Mouse (Mus musculus) heart, embryonic 14.5 days (tissue): ENCODE measurements around the gene Lgals7. TPM values are rescaled to one million over a fixed set of nuclear protein-coding genes. Genes with fewer than 3 reads are reported as not detected.

ENCODE experiments used
- ATAC-seq: fragments of 200-750 bp; cut with Nextera tagmentation; 2 replicates; pipeline ENCODE4 v1.8.0; 2017; ENCODE audit warnings: low read depth, moderate TSS enrichment; ENCODE audit not compliant: insufficient number of reproducible peaks, insufficient read depth, low FRiP score
- H3K27ac ChIP-seq, 2 experiments: fragments of 200-500 bp in 1 of 2; fragments of 300-500 bp in 1 of 2; sonication (generic) in 1 of 2; replicated peaks in 1 of 2; 2 replicates each; pipeline ENCODE4 v1.5.1; 2012 to 2014; ENCODE audit warnings: low read depth in 2 of 2, low read length in 2 of 2, control low read depth in 1 of 2, mild to moderate bottlenecking in 1 of 2, mixed read lengths in 1 of 2; ENCODE audit not compliant: control insufficient read depth in 1 of 2, insufficient read depth in 1 of 2
- H3K27me3 ChIP-seq: fragments of 300-500 bp; sonication (generic); 2 replicates; pipeline ENCODE4 v1.6.1; 2014; ENCODE audit warnings: mild to moderate bottlenecking, low read length, control low read depth; ENCODE audit not compliant: control insufficient read depth, insufficient read depth
- H3K36me3 ChIP-seq: fragments of 300-500 bp; sonication (generic); 2 replicates; pipeline ENCODE4 v1.6.1; 2014; ENCODE audit warnings: mild to moderate bottlenecking, control low read depth, low read length, mixed read lengths; ENCODE audit not compliant: control insufficient read depth, insufficient read depth
- H3K4me1 ChIP-seq, 2 experiments: fragments of 200-500 bp in 1 of 2; fragments of 300-500 bp in 1 of 2; sonication (generic) in 1 of 2; 2 replicates each; pipeline ENCODE4 v1.6.1; 2012 to 2014; ENCODE audit warnings: low read length in 2 of 2, control low read depth in 1 of 2, mixed read lengths in 1 of 2; ENCODE audit not compliant: control insufficient read depth in 2 of 2, insufficient read depth in 2 of 2
- H3K4me2 ChIP-seq: fragments of 300-500 bp; sonication (generic); 2 replicates; pipeline ENCODE4 v1.6.1; 2014; ENCODE audit warnings: mild to moderate bottlenecking, low read length
- H3K4me3 ChIP-seq, 2 experiments: fragments of 200-500 bp in 1 of 2; fragments of 300-500 bp in 1 of 2; sonication (generic) in 1 of 2; 2 replicates each; pipeline ENCODE4 v1.5.1; 2012 to 2014; ENCODE audit warnings: low read length in 2 of 2, mild to moderate bottlenecking in 2 of 2, control low read depth in 1 of 2, low read depth in 1 of 2, moderate library complexity in 1 of 2; ENCODE audit not compliant: control insufficient read depth in 1 of 2, insufficient read depth in 1 of 2
- H3K9ac ChIP-seq: fragments of 300-500 bp; sonication (generic); 2 replicates; pipeline ENCODE4 v1.6.1; 2014; ENCODE audit warnings: mild to moderate bottlenecking, low read length
- H3K9me3 ChIP-seq: fragments of 300-500 bp; sonication (generic); 2 replicates; pipeline ENCODE4 v1.6.1; 2016; ENCODE audit warnings: low read length, control low read depth; ENCODE audit not compliant: control insufficient read depth
- WGBS: fragments of 180-500 bp; shearing (Covaris S2); extraction: QIAGEN DNeasy Blood & Tissue Kit; methylation state at CpG from one replicate; pipeline ENCODE4 v1.1.7; 2014; 5-methylcytosine and 5-hydroxymethylcytosine counted together
- polyA plus RNA-seq: library from polyadenylated mRNA; unstranded; fragments of >200 nt; fragmentation: Nextera tagmentation; extraction: Ambion mirVana; gene quantifications from 2 replicates; pipeline ENCODE4 v1.2.1, GENCODE M21; 2014

Lgals7 gene
- polyA plus RNA-seq, 1 experiment from 2014 or later: 2.6 TPM

DNA sequence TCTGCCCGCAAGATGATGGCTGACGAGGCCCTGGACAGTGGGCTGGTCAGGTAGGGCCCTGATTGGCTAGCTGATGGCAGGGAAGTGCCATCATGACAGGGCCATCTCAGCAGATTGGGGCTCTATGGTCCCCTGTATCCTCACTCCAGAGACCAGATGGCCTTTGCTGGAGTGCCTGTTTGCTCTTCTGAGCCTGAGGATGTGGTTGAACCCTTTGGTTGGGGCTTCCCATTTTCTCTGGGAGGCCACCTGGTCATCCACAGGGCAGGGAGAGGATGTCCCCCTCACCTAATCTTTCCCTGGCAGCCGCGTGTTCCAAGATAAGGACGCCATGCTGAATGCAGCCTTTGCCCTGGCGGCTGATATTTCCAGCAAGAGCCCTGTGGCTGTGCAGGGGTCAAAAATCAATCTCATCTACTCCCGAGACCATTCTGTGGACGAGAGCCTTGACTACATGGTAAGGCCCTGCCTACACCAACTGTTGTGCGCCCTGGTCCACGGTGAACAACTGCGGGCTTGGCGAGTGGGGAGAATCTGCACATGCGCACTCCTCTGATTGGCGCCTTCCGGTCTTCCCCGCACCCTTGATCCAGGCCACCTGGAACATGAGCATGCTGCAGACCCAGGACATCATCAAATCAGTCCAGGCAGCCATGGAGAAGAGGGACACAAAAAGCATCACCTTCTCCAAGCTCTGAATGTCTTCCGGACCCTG is 32.1 kb upstream of the Lgals7 start:
- H3K27me3 ChIP-seq: no peaks in the 10 kb centered on the region
- 76% methylated on average over 17 of the region's 17 CpGs for WGBS
- H3K4me2 ChIP-seq: no peak overlapping the region
- no peaks in the 10 kb centered on the region for H3K9me3 ChIP-seq
- no peak overlapping the region for H3K4me3 ChIP-seq
- H3K4me1 ChIP-seq: peaks cover 8 to 16% of the 10 kb centered on the region in 2 experiments; a peak in 3 of 4 replicates
- no peak overlapping the region for H3K9ac ChIP-seq
- peaks cover 36% of the 10 kb centered on the region for H3K36me3 ChIP-seq
- H3K27ac ChIP-seq: no peak overlapping the region
- no peak for ATAC-seq

DNA sequence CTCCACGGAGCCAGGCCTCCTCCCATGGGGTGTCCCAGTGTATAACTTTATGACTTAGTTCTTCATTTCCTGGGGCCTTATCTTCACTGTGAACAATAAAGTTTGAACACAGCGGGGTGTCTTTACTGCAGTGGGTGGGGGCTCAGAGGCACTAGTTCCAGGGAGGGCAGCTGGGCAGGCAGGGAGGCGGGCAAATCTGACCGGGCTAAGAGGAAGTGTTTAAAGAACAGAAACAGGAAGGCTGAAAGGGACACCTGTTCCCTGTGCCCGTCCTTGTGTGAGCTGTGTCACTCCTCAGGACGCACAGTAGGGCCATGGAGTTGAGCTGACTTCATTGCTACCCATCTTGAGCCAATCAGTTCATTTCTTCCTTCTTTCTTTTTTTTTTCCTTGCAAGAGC is 31.5 kb upstream of the Lgals7 start:
- Histone ChIP-seq H3K9me3 (no peaks in the 10 kb centered on the region), H3K4me1 (peaks cover 8 to 16% of the 10 kb centered on the region in 2 experiments; a peak in 3 of 4 replicates), H3K4me3 (no peak overlapping the region), H3K4me2 (no peak overlapping the region), H3K27me3 (no peaks in the 10 kb centered on the region), H3K36me3 (peaks cover 36% of the 10 kb centered on the region), H3K9ac (no peak overlapping the region), H3K27ac (no peak overlapping the region)
- ATAC-seq: no peak
- 70% methylated on average over 6 of the region's 6 CpGs for WGBS

DNA sequence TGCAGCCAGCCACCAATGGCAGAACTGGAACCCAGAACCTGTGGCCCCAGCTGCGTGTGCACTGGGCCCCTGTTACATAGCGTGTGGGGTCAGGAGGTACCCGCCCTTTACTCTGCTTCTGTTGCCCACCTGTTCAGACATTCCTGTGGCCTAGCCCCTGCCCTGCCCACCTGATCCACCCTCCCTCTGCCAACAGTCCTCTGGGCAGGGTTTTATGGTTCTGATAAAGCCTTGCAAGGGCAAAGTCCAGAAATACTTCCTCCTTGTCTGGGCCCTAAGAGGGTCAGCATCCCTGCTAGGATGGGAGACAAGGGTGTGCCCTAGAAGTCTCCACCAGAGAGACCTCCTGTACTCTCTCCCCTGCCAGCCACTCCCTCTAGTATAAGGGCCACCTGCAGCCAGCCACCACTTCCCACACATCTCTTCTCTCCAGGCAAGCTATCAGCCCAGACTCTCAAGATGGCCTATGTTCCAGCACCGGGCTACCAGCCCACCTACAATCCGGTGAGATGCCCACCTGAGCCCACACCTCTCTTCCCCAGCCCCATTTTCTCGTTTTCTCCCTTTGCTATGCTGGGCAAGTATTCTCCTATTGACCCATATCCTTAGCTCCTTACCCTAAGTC is 29.8 kb upstream of the Lgals7 start, which contains the start of gene Lgals4:
TSS of gene Lgals4 (plus strand) at position 132 of the 625 bp plus-strand sequence.
- H3K4me2 ChIP-seq: no peak within 1 kb of the TSS
- H3K4me1 ChIP-seq: peaks cover 6 to 12% of the 10 kb centered on the region in 2 experiments; a peak in 3 of 4 replicates
- no peaks in the 10 kb centered on the region for H3K27me3 ChIP-seq
- peaks cover 31% of the 10 kb centered on the region for H3K36me3 ChIP-seq
- H3K9ac ChIP-seq: no peak within 1 kb of the TSS
- ATAC-seq: no peak
- WGBS: 84% methylated on average over 6 of the region's 6 CpGs
- no peak within 1 kb of the TSS for H3K27ac ChIP-seq
- no peak within 1 kb of the TSS for H3K4me3 ChIP-seq
- H3K9me3 ChIP-seq: no peaks in the 10 kb centered on the region

DNA sequence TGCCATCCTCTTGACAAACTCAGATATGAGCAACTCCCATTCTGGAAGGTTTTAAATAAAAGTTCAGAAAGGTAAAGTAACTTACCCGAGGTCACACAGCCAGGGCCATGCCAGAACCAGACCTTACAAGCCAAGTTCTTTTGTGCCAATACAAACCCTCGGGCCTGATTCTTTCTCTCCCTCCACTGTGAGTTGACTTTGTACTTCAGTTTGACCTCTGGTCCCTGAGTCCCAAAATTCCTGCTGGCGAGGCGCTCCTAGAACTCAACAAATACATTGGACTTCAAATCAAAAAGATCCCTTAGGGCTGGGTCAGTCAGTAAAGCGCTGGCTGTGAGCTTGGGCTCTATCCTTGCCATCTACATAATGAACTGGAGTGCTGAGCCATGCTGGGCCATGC is 26.7 kb upstream of the Lgals7 start:
- no peak overlapping the region for H3K27ac ChIP-seq
- no peak overlapping the region for H3K4me2 ChIP-seq
- 78% methylated on average over 5 of the region's 5 CpGs for WGBS
- no peak for ATAC-seq
- no peak overlapping the region for H3K9ac ChIP-seq
- no peaks in the 10 kb centered on the region for H3K9me3 ChIP-seq
- H3K27me3 ChIP-seq: no peaks in the 10 kb centered on the region
- H3K4me1 ChIP-seq: no peaks in the 10 kb centered on the region
- no peak overlapping the region for H3K4me3 ChIP-seq
- peaks cover 6% of the 10 kb centered on the region for H3K36me3 ChIP-seq

DNA sequence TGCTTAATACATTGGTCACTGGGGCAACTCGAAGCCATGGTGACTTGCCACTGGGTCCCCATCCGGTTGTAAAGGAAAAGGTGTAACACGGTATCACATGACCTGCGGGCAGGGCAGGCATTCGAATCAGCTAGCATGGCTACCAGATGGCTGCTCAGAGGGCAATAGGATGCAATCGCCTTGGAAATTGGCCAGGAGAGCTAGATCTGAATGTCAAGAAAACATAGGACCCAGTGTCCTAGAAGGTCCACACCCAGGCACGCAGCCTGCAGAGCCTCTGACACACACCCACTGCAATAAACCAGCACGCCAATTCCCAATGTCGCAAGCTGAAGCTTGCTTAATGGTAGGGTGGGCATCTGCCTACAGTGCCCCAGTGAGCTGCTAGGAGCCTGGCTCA is 25.3 kb upstream of the Lgals7 start:
- Histone ChIP-seq H3K27ac (no peak overlapping the region), H3K27me3 (no peaks in the 10 kb centered on the region), H3K4me2 (no peak overlapping the region), H3K9ac (no peak overlapping the region), H3K4me1 (no peaks in the 10 kb centered on the region), H3K4me3 (no peak overlapping the region), H3K36me3 (no peaks in the 10 kb centered on the region), H3K9me3 (no peaks in the 10 kb centered on the region)
- WGBS: 77% methylated on average over 9 of the region's 9 CpGs
- ATAC-seq: no peak

DNA sequence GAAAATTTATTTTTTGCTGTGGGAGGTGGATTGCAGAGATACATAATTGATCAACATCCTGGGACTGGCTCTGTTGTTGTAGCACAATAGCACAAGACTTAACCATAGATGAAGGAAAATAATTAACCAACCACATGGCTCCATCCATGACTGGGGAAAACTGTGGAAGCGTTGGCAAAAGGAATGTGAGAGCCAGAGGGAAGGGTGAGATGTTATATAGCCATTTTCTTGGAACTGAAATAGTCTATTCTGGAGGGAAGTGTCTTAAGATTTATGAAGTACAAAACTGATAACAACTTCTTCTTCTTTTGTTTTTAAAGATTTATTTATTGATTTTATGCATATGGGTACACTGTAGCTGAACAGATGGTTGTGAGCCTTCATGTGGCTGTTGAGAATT is 16.4 kb upstream of the Lgals7 start:
- no peak for ATAC-seq
- H3K27ac ChIP-seq: no peak overlapping the region
- 97% methylated on average over 1 of the region's 1 CpGs for WGBS
- H3K27me3 ChIP-seq: no peaks in the 10 kb centered on the region
- no peaks in the 10 kb centered on the region for H3K4me1 ChIP-seq
- no peaks in the 10 kb centered on the region for H3K36me3 ChIP-seq
- no peak overlapping the region for H3K9ac ChIP-seq
- 0 out of 2 replicates have a peak, but pooled peaks cover 3% of the 10 kb centered on the region for H3K9me3 ChIP-seq
- no peak overlapping the region for H3K4me3 ChIP-seq
- H3K4me2 ChIP-seq: no peak overlapping the region

DNA sequence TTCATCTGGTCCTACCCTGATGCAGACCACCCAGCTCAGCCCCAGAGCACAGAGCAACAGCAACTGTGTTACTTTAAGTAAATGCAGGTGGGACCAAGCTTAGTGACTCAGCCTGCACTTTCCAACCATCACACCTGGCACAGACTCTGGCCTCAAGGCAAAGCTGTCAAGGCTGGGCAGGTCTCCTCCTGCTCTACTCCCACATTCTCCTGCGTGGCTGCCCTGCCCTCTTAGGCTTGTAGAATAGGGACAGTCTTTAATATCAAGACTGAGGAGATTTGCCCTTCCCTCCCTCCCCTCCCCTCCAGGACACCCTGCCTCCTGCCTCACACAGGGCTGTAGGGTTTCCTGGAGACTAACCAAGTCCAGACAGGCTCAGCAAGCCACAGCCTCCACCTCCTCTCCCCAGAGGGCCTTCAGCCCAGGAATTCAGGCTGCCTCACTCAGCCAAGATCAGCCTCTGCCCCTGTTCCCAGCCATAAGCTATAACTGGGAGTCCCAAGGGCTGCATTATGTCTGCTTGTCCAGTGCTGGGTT is 13.9 kb upstream of the Lgals7 start:
- no peaks in the 10 kb centered on the region for H3K4me1 ChIP-seq
- H3K27ac ChIP-seq: no peak overlapping the region
- no peak overlapping the region for H3K4me3 ChIP-seq
- H3K4me2 ChIP-seq: no peak overlapping the region
- H3K9ac ChIP-seq: no peak overlapping the region
- no peaks in the 10 kb centered on the region for H3K27me3 ChIP-seq
- WGBS: 42% methylated on average over 1 of the region's 1 CpGs
- H3K36me3 ChIP-seq: no peaks in the 10 kb centered on the region
- H3K9me3 ChIP-seq: 0 out of 2 replicates have a peak, but pooled peaks cover under 1% of the 10 kb centered on the region
- ATAC-seq: no peak
